Mouse (Mus musculus) spleen, postnatal 36 days (tissue): ENCODE results near the gene Tspan9.

ENCODE experiments used
- DNase-seq, 2 experiments: peaks; one replicate each; pipeline ENCODE4 v3.0.0; 2022; ENCODE audit warnings: low spot score in 2 of 2, mixed read lengths in 1 of 2

Tspan9 gene

GRCm38 (mm10) chr6:128104712-128105324 lies 38.6 kb downstream of the Tspan9 start:
- no peak for DNase-seq

DNA sequence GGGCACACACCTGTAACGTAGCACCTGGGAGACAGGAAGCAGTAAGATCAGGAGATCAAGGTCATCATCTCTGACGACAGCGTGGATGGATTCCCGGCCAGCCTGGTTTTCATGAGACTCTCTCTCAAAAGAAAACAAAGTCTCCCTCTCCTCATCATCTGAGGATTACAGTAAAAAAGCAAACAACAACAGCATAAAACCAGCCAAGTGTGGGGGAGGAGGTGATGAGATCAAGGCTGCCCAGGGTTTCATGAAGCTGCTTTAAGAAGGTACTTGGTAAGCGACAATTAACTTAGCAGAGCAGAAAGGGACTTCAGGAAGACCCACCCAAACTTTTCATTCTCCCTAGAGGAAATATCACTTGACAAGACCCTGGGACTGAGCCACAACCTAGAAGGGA lies 39.5 kb downstream of the Tspan9 start:
- no peak for DNase-seq

- peak in 1 of 2 experiments; percentile 8 for DNase-seq
These were observed 40.9 kb downstream of the Tspan9 start for GRCm38 (mm10) chr6:128102296-128102999.

GRCm38 (mm10) chr6:128099871-128100270 lies 43.5 kb downstream of the Tspan9 start:
- no peak for DNase-seq

- no peak for DNase-seq
These were observed 44.2 kb downstream of the Tspan9 start for GRCm38 (mm10) chr6:128099190-128099589.

DNA sequence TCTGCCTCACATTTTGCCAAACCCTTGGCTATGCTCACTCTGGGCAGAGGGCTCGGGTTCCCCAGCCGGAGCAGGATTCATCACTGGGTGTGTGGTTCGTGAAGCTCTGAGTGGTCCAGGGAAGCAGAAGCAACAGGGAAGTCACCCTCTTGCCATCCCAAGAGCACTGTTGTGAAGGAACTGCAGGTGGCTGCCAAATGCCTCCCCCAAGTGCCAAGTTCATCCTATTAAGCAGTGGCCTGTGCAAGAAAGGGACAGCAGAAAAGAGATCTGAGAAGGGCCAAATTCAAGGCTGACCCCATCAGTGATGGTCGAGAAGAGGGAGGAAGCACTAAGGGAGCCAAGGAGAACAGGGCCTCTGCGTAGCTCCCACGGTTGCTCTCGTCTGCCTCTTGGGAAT lies 46.9 kb downstream of the Tspan9 start:
- DNase-seq = no peak

DNA sequence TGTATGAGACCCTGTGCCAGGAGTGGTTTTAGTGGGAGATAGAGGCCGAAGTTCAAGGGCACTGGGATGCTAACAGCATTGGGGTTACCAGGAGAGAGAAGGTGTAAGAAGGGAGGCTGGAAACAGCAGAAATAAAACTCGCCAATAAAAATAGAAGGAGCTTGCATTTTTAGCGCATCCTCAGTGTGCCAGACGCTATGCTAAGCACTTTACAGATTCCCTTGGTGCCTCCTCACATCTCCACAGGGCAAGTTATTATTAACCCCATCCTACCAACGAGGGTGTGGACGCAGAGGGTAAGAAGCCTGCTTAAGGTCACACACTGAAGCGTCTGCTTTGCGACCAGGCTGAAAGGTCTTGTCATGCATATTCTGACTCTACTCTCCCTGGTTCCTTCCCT lies 47.5 kb downstream of the Tspan9 start:
- DNase-seq = no peak

- no peak for DNase-seq
These were observed 48.3 kb downstream of the Tspan9 start for GRCm38 (mm10) chr6:128095131-128095530.

- no peak for DNase-seq
These were observed 49.4 kb downstream of the Tspan9 start for GRCm38 (mm10) chr6:128093856-128094628.

DNA sequence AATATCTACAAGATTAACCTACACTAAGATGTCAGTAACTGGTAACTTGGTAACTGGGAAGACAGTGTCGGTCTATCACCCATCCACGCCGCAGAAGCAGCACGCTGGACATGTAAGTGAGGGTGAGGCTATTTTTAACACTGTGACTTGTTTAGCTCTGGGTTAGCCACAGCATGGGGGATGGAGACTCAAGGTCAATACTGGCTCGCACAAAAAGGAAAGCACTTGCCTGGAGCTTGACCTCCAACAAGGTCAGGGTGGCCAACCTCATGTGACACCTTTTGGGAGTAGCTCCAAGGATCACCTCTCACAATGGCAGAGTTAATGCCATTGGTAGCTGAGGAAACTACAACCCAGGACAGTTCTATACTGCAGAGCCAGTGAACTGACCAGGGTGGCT lies 50.8 kb downstream of the Tspan9 start:
- DNase-seq = no peak

DNA sequence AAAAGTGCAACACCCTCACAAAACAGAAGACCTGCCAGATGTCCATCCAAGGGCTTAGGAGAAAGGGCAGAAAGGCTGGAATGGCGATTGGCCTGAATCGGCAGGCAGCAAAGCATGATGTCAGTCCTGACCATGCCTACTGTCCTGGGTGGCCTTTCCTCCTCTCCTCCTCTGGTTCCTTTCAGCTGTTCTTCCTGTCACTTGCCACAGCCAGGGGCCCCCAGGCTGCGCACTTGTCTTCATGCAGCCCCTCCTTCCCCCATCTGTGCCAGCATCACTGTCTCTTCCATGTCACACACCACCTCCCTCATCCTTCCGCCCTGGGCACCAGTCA lies 51.6 kb downstream of the Tspan9 start:
- DNase-seq = no peak

DNA sequence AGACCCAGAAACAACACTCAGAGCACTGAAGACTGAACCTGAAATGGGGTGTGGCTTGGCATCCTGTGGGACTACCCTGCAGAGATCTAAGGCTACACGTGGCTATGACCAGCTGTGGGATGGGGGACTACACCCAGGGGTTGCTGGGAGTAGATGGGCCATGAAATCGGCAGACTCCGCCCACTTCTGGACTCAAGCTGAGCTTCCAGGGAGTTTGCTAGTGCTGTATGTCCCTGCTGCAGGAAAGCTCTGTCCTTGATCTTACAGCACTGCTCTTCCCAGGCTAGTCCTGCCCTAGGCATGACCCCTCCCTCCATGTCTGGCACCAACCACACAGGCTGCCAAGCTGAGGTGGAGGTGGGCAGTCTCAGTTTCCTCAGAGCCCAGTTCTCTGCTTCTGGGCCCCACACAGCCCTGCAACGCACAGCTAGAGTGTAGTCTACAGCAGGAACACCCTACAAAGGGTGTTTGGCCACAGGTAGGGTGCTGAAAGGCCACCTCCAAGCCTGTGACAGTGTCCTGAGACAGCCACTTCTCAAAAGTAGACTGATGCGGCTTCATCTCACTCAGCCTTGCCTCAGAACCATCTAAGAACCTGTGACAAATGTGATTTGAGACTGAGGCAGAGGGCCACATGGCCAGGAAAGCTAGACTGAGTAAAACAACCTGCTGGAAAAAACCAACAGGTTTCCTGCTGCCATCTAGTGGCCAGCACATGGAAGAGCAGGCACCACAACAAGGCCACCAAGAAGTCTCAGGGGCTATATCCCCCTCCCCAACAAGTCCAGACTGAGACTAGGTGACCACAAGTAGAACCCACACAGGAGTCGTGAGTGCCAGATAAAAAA lies 52.2 kb downstream of the Tspan9 start:
- no peak for DNase-seq

DNA sequence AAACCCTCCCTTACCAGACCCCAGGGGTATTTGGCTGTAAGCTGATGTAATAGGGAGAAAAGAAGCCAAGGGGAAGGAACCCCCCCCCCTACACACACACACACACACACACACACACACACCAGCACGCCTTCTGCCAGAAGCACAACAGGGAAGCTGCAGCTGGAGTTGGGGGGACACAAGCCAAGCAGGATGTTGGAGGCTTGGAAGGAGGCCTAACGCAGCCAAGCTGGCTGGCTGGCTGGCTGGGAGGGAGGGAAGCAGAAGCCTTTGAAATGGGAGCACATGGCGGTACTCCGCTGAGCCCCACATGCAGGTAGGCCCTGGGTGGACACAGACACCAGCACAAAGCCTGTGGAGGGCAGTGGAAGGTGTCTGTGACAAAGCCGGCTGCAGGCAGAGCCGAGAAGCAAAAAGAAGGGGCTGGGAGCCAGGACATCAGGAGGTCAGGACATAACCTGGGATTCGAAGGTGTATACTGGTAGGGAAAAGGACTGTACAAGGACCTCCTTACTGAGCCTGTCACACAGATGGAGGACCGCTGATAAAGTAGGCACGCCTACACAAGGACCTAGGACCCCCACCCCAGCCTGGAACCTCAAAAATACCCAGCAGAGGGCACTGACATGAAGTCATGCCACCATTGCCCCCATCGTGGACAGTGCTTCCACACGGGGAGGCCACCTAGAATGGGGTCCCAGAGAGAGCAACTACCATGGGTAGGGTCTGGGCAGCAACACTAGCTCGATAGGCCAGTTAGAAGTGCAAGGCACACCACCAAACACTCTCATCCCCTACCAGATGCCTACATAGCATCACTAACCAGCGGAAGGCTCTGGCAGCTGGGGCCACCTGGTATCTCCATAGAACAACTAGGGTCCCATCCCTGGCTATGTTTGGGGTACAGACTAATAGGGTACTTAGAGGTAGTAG lies 53.4 kb downstream of the Tspan9 start:
- no peak for DNase-seq

DNA sequence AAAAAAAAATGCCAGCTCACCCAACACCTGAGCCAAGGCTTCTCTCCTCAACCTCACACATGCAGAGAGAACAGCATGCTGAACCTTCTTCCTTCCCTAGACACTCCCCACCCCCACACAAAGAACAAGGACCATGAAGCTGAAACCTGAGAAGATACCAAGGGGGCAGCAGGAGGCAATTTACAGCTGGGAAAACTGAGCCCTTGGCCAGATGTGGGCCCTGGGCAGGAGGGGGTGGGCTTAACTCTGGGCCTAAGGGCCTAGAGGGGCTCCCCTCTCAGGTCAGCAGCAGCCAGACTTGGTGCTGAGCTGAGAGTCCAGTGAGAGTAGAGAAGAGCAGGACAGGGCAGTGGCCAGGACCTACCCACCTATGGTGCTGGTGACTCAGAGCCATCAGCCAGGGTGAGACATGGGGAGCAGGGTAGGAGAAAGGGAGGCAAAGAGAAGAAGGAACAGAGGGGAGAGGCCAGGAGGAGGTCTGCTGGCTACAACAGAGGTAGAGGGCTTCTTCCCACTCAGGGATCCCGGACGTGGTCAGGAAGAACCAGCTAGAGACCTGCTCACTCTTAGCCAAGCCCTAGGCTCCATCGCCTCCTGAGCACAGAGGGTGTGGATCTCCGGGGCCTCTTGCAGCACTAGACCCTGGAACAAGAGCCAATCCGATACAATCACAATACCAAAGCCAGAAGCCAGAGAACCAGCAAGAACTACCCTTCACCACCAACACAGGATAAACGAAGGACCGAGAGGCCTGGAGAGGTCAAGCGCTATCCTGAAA lies 54.5 kb downstream of the Tspan9 start:
- no peak for DNase-seq

DNA sequence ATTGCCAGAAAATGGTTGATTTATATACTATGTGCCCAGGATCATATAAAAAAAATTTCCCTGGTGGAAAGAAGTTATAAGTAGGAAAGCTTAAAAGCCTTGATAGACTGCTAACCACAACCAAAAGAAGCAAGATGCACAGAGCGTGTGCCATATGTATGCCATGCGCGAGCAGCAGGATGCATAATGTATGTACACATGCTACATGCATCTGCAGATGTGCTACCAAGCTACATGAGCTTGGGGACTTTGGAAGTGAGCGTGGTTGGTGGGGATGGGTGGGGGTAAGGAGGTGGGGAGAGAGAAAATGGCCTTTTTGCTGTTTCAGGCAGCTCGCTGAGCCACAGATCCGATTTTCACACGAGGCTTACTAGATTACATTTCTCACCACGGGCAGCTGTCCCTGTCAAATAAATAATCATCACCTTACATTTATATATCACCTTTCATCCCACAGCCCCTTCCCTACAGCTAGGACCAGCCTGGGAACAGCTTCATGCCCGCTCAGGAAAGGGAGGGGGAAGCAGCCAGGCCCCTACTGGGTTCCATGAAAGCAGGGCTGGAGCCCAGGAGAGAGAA lies 57.8 kb downstream of the Tspan9 start:
- DNase-seq = no peak

DNA sequence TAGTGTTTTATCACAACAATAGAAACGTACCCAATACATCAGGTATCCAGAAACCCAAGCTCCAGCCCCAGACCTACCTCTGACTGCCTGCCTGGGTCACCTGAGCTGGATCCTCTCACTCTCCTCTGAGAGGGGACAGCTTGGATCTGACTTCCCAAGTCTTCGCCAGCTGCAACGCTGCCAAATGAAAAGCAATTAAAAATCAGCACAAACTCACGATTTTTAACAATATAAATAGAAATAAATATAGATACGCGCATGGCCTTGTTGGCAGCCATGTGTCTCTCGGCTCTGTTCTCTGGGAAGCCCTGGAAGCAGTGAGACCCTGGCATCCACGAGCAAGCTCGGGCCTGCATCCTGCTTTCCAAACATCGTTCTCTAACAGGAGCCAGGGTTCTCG lies 60.1 kb downstream of the Tspan9 start:
- DNase-seq = no peak

- no peak for DNase-seq
These were observed 61.6 kb downstream of the Tspan9 start for GRCm38 (mm10) chr6:128081781-128082180.

DNA sequence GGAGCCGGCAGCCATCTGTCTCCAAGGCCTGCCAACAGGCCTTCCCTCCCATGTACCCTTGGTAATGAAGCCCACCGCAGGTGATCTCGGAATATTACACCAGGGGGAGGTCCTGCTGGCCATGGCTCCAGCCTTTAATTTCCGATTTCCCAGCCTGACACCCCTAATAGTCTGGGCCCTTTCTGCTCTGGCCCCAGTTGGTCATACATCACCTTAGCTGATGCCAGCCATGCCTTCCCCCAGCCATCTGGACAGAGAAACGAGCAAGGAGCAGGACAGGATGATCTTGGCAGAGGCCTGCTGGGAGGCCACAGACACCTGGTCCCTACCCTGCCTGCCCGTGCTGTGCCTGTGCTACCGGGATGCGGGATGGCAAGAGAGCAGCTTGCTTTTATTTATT lies 62.1 kb downstream of the Tspan9 start:
- no peak for DNase-seq

DNA sequence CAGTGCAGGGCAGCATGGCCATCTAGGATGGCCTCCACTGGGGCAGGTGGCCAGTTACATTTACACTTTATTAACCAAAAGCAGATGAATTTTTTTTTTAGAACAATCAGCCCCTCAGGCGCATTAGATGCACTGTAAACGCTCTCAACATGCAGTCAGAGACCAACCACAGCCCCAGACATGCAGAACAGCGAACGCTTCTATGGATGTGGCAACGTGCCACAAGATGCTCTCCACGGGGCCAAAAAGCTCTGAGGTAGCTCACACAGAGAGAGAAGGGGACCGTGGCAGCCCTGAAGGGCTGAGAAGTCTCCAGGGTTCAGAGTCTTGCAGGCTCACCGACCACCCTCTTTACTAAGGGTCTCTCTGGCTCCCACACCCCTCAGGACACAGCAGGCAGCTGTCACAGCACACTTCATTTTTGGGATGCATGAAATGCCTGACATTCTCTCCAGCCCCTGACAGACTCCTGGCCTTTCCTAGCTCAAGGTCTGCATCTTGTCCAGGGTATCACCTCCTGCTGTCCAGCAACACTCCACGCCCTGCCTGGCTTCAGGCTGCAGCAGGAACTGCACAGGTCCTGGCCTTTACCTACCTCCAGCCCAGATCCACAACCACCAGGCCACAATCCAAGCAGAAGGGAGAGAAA lies 63.7 kb downstream of the Tspan9 start:
- DNase-seq = no peak
